Mouse (Mus musculus) spleen, adult 2 months (tissue): ENCODE results near the gene Serinc4. TPM values are rescaled to one million over a fixed set of nuclear protein-coding genes. Genes with fewer than 3 reads are reported as not detected.
"Not testable (repeated sequence)": the region's sequence is repeated elsewhere in the genome, so short reads cannot be mapped to it uniquely, and the experiment has no call there.

Source experiments
- DNase-seq, 2 experiments: peaks; one replicate each; pipeline versions ENCODE4 v3.0.0 to v3.0.0-alpha.2; 2012 to 2021; ENCODE audit warnings: low spot score in 2 of 2, low read depth in 1 of 2
- H3K27ac ChIP-seq: fragments of 200-500 bp; 2 replicates; pipeline ENCODE4 v1.5.1; 2012; ENCODE audit warnings: low read length, inconsistent platforms; ENCODE audit not compliant: insufficient read depth
- H3K27me3 ChIP-seq: fragments of 200-500 bp; 2 replicates; pipeline ENCODE4 v1.6.1; 2012; ENCODE audit warnings: mild to moderate bottlenecking, moderate library complexity, low read length, inconsistent platforms; ENCODE audit not compliant: control insufficient read depth, insufficient read depth
- H3K36me3 ChIP-seq: fragments of 200-500 bp; 2 replicates; pipeline ENCODE4 v1.6.1; 2012; ENCODE audit warnings: mild to moderate bottlenecking, low read length, inconsistent platforms; ENCODE audit not compliant: control insufficient read depth, insufficient read depth
- H3K4me1 ChIP-seq: fragments of 200-500 bp; 2 replicates; pipeline ENCODE4 v1.6.1; 2011; ENCODE audit warnings: inconsistent platforms; ENCODE audit not compliant: control insufficient read depth, insufficient read depth, insufficient read length
- H3K4me3 ChIP-seq: fragments of 200-500 bp; 2 replicates; pipeline ENCODE4 v1.5.1; 2011; ENCODE audit warnings: mild to moderate bottlenecking, inconsistent platforms; ENCODE audit not compliant: insufficient read depth, insufficient read length; ENCODE audit errors: extremely low read depth
- CTCF ChIP-seq: fragments of 200-500 bp; IDR thresholded peaks from 2 replicates; pipeline ENCODE4 v1.5.1; 2011; ENCODE audit warnings: mild to moderate bottlenecking, inconsistent platforms; ENCODE audit not compliant: insufficient read depth, insufficient read length, insufficient replicate concordance; ENCODE audit errors: extremely low read depth
- POLR2A ChIP-seq: fragments of 200-500 bp; IDR thresholded peaks from 2 replicates; pipeline ENCODE4 v1.6.1; 2011; ENCODE audit warnings: low read depth, low read length, inconsistent platforms
- WGBS: fragments of 180-500 bp; shearing (Covaris S2); methylation state at CpG from one replicate; pipeline ENCODE4 v1.1.7; 2018; 5-methylcytosine and 5-hydroxymethylcytosine counted together
- polyA plus RNA-seq: library from polyadenylated mRNA; depleted of rRNA; stranded (reverse); fragments of >200 nt; gene quantifications from 2 replicates; pipeline ENCODE4 v1.2.3, GENCODE M21; 2012; rRNA removed

Gene Serinc4
- polyA plus RNA-seq: 0.22 and 0.33 TPM in 2 replicates

DNA sequence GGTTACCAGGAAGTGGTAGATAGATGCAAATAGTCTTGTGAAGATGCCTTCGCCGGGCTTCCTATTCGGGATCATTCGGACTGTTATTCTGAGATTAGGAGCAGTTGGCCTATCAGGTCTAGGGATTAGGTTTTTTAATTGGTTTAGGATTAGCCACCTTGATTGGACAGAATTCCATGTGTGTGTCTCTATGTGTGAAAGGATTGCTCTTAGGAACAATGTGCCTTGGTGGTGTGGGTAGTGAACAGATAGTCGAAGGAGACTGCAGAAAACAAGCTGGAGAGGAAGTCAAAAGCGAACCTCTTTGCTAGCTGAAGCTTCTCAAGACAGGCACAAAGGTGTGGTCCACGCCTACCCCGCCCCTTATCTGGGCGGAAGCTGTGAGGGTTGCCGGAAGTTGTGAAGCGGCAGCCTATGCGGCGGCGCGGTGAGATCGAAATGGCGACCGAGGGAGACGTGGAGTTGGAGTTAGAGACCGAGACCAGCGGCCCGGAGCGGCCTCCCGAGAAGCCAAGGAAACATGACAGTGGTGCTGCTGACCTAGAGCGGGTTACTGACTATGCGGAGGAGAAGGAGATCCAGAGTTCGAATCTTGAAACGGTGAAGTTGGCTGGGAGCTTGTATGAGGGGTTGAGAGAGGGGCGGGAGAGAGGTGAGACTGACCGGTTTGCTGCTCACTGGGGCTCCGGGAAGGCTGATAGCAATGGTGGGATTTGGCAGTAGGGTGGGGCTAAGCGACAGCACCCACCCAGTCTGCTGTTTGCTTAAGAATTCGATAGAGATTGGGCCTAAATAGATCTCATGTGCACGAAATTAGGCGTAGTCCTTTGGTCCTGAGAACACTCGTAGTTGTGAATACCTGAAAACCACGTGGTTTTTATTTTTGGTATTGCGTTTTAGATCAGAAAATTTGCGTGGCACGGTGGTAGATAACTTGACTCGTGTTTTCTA lies at the start of gene Serinc4:
Serinc4 (minus strand) TSS at position 90 of the 951 bp plus-strand sequence.
- Histone ChIP-seq H3K27me3 (no peaks in the 10 kb centered on the region), H3K36me3 (peaks cover 9% of the 10 kb centered on the region; the same call in 1 of the 2 replicates), H3K27ac (peak within 1 kb of the TSS; percentile 88), H3K4me1 (peaks cover 9% of the 10 kb centered on the region; the same call in 1 of the 2 replicates), H3K4me3 (peak within 1 kb of the TSS; percentile 97)
- 4% methylated on average over 41 of the region's 41 CpGs for WGBS
- DNase-seq: peak; percentile 80 to 88
- TF ChIP-seq POLR2A (peak; percentile 31), CTCF (no peak)

DNA sequence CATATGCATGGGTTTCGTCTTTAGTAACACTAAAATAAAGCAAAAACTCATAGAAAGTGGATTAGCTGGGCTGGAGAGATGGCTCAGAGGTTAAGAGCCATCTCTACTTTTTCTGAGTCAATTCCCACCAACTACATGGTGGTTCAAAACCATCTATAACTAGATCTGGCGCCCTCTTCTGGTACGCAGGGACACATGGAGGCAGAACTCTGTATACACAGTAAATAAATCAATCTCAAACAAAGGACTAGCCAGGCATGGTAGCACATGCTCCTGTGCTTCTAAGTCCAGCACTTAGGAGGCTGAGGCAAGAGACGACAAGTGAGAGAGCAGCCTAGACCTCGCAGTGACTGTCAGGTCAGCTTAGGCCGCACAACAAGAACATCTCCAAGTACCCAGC lies 45.0 kb upstream of the Serinc4 start:
- 100% methylated on average over 1 of the region's 6 CpGs for WGBS
- H3K36me3 ChIP-seq, H3K4me1 ChIP-seq, H3K4me3 ChIP-seq, H3K27me3 ChIP-seq, H3K27ac ChIP-seq, DNase-seq: not testable (repeated sequence)

DNA sequence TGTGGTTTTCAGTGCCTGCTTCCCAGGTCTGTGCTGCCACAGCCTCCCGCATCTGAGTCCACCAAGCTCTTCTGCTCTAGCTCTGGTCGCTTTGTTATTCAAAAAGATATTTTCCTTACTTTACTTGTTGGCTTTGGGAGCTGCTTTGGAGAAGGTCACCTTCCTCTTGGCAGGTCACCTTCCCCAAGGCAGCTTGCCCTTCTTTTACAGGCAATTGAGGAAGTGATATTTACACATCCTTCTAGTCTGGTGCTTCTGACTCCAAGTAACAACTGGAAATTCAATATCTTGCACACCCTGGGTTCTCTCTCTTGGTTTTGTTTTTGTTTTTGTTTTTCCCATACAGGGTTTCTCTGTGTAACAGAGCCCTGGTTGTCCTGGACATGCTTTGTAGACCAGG lies 27.8 kb upstream of the Serinc4 start:
- not testable (repeated sequence) for DNase-seq, H3K27me3 ChIP-seq, H3K27ac ChIP-seq, H3K4me1 ChIP-seq, H3K36me3 ChIP-seq, H3K4me3 ChIP-seq
- 76% methylated on average over 2 of the region's 2 CpGs for WGBS

DNA sequence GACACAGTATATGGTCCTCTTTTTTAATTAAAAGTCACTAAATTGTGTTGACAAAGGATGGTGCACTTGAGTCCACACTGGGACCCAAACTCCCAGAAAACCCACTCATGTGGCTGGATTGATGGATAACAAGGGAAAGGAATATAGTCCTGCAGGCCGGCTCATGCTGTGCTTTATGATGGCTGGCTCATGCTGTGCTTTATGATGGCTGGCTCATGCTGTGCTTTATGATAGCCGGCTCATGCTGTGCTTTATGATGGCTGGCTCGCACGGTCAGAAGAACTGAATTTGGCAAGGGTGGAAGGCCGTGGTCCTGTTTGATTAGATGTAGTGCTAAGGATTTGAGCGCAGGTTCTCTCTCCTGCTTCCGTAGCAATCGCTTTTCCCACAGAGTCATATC lies 27.0 kb upstream of the Serinc4 start:
- TF ChIP-seq CTCF (no peak), POLR2A (no peak)
- no peaks in the 10 kb centered on the region for H3K4me1 ChIP-seq
- H3K36me3 ChIP-seq: no peaks in the 10 kb centered on the region
- WGBS: 91% methylated on average over 8 of the region's 8 CpGs
- no peak overlapping the region for H3K27ac ChIP-seq
- H3K27me3 ChIP-seq: no peaks in the 10 kb centered on the region
- DNase-seq: no peak
- no peak overlapping the region for H3K4me3 ChIP-seq

DNA sequence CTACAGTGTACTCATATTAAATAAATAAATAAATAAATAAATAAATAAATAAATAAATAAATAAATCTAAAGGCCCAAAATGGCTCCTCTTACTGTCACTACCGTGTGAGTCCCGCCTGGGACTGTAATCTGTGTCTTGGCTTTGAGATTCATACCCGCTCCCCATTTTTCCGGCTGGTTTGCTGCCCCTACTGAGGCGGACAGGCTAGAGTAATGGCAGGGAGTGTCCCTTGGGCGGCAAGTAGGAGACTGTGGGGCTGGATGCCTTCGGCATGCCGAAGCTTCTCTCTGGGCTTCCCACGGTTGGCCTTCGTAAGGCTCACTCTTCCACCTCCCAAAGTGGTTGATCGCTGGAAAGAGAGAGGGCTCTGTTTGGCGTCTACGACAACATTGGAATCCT lies 24.3 kb upstream of the Serinc4 start:
- not testable (repeated sequence) for H3K27me3 ChIP-seq, H3K4me1 ChIP-seq, H3K36me3 ChIP-seq, DNase-seq, H3K27ac ChIP-seq, H3K4me3 ChIP-seq
- 88% methylated on average over 13 of the region's 13 CpGs for WGBS

DNA sequence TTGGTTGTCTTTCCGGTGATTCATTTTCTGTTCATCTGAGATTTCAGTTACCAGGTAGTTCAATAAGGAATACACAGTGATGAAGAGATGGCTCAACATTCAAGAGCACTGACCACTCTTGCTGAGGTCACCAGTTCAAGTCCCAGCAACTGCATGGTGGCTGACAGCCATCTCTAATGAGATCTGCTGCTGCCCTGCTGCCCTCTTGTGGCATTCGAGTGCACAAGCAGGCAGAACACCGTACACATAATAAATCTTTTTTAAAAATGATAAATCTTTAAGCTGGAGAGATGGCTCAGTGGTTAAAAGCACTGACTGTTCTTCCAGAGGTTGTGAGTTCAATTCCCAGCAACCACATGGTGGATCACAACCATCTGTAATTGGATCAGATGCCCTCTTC lies 23.9 kb upstream of the Serinc4 start:
- WGBS: 44% methylated on average over 3 of the region's 3 CpGs
- H3K4me1 ChIP-seq: no peaks in the 10 kb centered on the region
- no peaks in the 10 kb centered on the region for H3K36me3 ChIP-seq
- no peak overlapping the region for H3K27ac ChIP-seq
- peak in 1 of 2 experiments; percentile 14 for DNase-seq
- H3K4me3 ChIP-seq: no peak overlapping the region
- no peaks in the 10 kb centered on the region for H3K27me3 ChIP-seq
- TF ChIP-seq CTCF: peak; percentile 51; the same call in 1 of the 2 replicates
- no peak for TF ChIP-seq POLR2A

DNA sequence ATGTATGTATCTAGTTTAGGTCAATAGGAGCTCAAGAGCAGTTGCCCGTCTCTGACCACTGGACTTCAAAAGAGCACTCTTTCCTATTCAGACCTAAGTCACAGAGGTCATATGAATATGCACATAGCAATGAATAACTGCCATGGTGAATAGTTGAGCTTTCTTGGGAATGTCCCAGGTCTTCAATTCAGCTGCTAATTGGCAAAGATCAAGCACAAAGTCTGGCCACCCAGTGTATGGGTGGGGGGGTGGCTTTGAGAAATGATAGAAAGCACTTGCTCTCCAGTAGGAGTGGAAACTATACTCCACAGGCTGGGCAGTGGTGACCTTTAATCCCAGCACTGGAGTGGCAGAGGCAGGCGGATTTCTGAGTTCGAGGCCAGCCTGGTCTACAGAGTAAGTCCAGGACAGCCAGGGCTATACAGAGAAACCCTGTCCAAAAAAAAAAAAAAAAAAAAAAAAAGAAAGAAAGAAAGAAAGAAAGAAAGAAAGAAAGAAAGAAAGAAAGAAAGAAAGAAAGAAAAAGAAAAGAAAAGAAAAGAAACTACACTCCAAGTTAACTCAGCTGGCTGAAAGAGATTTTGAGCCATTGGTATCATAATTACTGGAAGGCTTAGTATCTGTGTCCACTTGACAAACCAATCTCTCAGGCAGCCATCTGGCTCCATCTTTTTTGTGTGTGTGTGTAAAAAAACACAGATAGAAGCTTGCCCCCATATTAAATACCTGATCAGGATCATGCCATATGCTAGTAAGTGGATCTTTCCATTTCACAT lies 21.1 kb upstream of the Serinc4 start:
- DNase-seq: no peak
- Histone ChIP-seq H3K4me1 (peaks cover 3% of the 10 kb centered on the region; the same call in 1 of the 2 replicates), H3K36me3 (no peaks in the 10 kb centered on the region), H3K27ac (no peak overlapping the region), H3K27me3 (no peaks in the 10 kb centered on the region), H3K4me3 (no peak overlapping the region)
- WGBS: 91% methylated on average over 3 of the region's 3 CpGs
- no peak for TF ChIP-seq CTCF
- no peak for TF ChIP-seq POLR2A

DNA sequence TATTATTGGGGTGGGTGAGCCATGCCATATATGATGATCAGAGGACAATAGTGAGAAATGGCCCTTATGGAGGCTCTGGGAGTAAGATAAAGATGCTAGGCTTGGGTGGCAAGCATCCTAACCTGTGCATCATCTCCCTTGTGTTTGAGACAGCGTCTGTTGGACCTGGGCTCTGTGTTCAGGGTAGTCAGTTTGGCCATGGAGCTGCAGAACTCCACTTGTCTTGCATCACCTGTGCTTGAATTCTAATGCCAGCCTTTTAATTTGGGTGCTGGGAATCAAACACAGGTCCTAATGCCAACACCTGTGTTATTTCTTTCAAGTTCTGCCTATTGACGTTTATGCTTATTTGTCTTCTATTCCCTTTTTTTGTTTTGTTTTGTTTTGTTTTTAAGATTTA lies 18.7 kb upstream of the Serinc4 start:
- not testable (repeated sequence) for H3K27me3 ChIP-seq, H3K4me3 ChIP-seq, DNase-seq, H3K4me1 ChIP-seq, H3K27ac ChIP-seq, H3K36me3 ChIP-seq
- WGBS: 93% methylated on average over 2 of the region's 2 CpGs
